Mouse (Mus musculus): ENCODE measurements at regions not wholly inside any gene's neighbourhood (a gene's known extent, or its start where the extent isn't known, plus 50 kb on each side); places are given as distances from the start of the nearest gene placed in this dataset.
"Not testable (repeated sequence)": the region's sequence is repeated elsewhere in the genome, so short reads cannot be mapped to it uniquely, and the experiment has no call there.

DNA sequence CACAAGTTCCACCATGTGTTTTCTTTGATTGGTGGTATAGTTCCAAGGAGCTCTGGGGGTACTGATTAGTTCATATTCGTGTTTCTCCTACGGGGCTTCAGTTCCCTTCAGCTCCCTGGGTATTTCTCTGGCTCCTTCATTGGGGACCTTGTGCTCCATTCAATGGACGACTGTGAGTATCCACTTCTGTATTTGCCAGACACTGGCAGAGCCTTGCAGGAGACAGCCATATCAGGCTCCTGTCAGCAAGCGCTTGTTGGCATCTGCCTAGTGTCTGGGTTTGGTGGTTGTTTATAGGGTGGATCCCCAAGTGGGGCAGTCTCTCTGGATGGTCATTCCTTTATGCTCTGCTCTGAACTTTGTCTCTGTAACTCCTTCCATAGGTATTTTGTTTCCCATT is 1905.5 kb upstream of the Sel1l start:
- TF ChIP-seq CTCF (IDR thresholded peaks at IDR 0.05; ENCODE audit: low read depth, low read length); POLR2A (IDR thresholded peaks at IDR 0.05; ENCODE audit: extremely low read depth, insufficient read depth, low read length): not testable (repeated sequence)
